Mouse (Mus musculus) E14TG2a.4 (cell line): ENCODE results near the gene Fam50b.

Experiments
- CTCF ChIP-seq: conservative IDR thresholded peaks from 2 replicates; pipeline ENCODE4 v1.5.1; 2014; ENCODE audit warnings: low read length
- NANOG ChIP-seq: IDR thresholded peaks from 2 replicates; pipeline ENCODE4 v1.6.1; 2014; ENCODE audit warnings: borderline replicate concordance, low read length, mixed read lengths
- POU5F1 ChIP-seq: IDR thresholded peaks from 2 replicates; pipeline ENCODE4 v1.6.1; 2014; ENCODE audit warnings: low read length, borderline replicate concordance

GRCm38 (mm10) chr13:34715437-34715838, 19.2 kb upstream of the Fam50b start:
- TF ChIP-seq CTCF (no peak), POU5F1 (no peak), NANOG (no peak)
